Mouse (Mus musculus): ENCODE measurements at regions not wholly inside any gene's neighbourhood (a gene's known extent, or its start where the extent isn't known, plus 50 kb on each side); places are given as distances from the start of the nearest gene placed in this dataset.

DNA sequence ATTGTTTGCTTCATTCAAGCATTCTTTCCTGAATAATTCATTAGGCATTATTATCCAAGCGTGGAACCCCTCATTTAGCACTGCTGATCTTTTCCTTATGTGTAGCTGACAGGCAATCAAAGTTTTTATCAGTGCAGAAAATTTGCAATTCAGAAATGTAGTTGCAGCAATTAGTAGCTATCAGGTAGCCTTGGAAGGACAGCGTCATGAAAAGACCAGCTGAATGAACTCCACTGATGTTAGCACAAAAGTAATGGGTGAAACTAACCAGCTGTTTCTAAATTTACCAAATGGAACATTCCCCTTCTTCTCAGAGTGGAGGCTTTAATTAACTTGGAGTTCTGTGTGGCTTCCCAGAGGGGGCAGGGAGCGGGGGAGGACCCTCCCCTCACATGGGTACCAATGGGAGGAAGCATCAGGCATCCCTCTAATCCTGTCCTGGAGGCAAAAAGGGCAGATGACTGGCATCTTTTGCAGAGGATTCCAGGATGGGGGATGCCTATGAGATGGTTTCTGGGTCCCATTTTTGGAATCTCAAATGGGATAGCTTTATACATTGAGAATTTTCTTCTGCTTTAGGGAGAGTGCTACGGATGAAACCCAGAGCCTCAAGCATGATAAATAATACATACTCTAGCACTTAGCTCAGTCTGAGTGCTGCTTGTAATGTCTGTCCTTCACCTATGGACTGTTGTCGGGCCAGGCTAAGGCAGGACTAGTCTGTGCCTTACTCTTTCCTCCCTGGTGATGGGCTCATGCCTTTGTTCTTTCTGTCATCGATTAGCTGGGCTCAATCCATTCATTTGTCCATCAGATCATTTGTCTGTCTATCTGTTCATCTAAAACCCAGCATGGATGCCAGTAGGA lies 117.4 kb upstream of the Rcn1 start:
- no peak for TF ChIP-seq CTCF (IDR thresholded peaks at IDR 0.05; ENCODE audit: control insufficient read depth, insufficient read depth, insufficient read length)
- TF ChIP-seq CEBPB (IDR thresholded peaks at IDR 0.05; ENCODE audit: low read depth) = no peak
- no peak for TF ChIP-seq MAX (IDR thresholded peaks at IDR 0.05)
